Mouse (Mus musculus) adrenal gland, postnatal 25 days (tissue): Measurements from ENCODE around the gene Cmc1. TPM values are rescaled to one million over a fixed set of nuclear protein-coding genes. Genes with fewer than 3 reads are reported as not detected.
"Not testable (repeated sequence)": the region's sequence is repeated elsewhere in the genome, so short reads cannot be mapped to it uniquely, and the experiment has no call there.

Experiments used
- DNase-seq: peaks from one replicate; pipeline ENCODE4 v3.0.0; 2021; ENCODE audit warnings: mixed read lengths
- total RNA-seq: library from RNA; stranded (reverse); gene quantifications from 2 replicates; pipeline ENCODE4 v1.2.3, GENCODE M21; 2021

Cmc1 gene
- total RNA-seq, 1 experiment from 2014 or later: 48.4 TPM

DNA sequence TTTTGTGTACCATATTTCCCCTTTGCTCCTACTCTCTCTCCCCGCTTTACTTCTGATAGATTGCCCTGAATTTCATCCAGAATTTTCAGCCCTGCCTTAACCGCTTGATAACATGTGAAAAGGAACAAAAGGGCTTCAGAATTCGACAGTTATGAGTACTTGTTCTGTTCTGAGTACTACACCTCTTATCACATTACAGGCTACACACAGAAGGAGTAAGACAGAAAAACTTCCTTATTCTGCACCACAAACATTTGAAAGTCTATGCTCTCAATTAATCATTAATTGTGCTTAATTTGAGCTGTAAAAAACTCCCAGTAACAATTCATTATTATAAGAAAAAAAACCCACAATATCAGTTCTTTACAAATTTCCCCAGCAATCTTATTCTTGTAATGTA lies 9.6 kb downstream of the Cmc1 start:
- DNase-seq: not testable (repeated sequence)

DNA sequence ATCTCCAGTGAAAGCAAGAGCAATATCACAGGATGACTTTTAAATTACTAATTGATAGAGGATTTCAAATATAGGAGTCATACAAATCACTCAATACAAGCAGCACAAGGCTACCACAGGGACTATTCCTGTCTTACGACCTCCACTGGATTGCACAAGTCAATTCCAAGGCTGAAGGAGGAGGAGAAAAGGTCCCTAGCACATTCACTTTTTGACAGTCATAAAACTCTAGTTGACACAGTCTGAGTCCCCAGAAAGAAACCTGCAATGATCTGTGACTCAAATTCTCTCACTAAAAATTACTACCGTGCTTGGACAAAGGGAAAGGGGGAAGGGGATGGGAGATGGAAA lies 39.6 kb downstream of the Cmc1 start:
- no peak for DNase-seq

DNA sequence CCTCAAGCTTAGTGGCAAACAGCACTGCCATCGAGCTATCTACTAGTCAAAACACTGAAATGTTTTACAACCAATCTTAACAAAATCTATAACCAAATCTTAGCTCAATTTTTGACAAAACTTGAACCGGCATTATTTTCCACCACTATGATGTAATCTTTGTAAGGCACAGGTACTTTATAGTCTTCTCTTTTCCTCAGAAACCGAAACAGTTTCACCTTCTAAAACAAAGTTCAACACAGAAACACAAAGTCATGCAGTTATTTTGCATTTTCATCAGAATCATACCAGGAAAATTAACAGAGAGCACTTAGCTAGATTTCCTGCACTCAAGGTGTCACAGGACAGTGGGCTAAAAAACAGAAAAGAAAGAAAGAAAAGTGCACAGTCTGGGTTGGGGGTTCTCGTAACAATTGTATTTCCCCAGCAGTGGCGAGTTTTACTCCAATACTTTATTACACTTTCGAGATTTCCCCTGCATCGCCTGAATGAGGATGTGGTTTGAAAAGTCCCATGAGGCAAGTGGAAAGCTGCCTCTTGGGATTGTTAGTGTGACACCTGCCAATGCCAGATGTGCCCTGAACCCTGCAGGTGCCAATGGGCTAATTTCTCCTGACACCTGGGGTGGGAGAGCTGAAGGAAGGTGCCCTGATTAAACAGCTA lies 40.1 kb downstream of the Cmc1 start:
- no peak for DNase-seq

DNA sequence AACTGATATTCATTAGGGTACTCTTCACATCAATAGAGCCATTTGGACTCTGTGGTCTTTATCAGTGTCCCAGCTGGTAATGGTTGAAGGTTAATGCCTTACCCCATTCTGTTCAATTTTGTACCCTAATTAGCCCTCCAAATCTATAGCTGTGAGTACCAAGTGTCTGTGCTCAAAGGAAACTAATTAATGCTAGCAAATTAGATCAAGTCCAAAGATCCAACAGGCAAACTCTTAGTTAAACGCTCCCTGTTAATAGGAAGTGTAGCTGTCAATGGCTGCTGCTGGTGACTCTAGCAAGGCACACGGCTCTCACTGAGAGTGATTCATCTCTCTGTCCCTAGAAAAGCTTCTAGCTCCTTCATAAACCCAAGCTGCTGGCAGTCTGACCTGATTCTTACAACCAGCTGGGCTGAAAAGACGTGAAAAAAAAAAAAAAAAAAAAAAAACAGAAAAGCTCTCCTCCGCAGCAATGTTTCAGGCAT lies 41.4 kb downstream of the Cmc1 start:
- DNase-seq: no peak

DNA sequence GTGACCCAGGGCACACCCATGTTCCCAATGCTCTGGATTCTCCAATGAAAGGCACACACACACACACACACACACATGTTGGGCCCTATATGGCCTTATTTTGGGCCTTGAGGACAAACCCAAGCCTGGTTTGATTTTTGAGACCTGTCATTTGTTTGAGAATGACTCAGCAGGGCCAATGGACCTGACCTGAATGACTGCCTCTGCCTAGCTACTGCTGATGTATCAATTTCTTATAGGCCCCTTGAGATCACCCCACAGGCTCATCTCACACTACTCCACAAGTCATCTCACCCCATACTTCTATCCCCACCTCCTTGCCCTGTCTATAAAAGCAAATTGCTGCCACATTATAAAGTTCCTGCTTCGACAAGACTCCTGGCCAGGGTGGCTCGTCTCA lies 48.2 kb downstream of the Cmc1 start:
- DNase-seq: no peak

DNA sequence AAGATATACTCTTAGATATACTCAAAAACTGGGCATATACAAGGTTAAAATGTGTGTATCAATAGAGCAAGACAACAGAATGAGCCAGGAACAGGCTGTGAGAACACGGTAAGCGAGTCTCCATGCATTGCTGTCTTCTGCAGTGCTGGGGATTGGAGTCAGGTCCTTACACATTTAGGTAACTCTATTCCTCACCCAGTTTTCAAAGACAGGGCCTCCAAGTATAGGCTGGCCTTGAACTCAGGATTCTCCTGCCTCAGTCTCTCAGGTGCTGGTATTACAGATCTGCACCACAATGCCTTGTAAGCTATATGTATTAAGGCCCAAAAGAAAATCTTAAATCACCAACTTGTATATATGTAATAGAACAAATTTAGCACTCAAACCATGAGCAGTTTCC lies 49.5 kb downstream of the Cmc1 start:
- DNase-seq: no peak

DNA sequence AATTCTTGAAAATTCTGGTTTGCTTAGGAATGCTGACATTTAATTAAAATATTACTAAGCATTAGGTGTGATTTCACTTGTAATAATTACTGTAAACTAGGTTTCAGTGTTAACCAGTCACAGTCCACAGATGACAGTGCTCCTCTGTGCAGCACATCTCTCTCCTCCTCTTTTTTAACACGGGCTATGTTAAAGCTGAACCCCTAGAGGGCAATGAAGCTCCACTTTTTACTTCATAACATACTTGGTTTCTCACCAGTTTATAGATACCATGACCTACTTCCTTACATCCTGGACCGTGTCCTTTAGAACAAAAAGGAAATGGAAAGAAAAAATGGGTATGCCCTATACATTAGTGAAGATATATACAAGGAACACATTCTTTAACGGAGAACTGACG lies 50.6 kb downstream of the Cmc1 start:
- DNase-seq: no peak

DNA sequence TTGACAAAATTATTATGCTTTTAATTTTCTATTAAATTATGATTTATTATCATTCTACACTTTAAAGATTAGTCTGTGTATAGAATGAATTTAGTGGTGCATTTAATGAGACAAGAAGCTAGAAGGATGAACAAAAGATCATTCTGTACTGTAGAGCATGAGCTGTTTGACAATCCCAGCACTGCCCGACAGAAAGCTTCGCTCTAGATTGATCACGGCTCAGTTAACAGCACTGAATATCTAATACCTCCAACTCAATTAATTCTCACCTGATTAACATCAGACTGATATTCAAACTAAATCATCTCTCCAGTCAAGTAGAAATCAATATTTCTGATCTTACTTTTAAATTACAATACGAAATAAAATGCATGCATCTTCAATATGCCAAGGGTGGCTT lies 66.1 kb downstream of the Cmc1 start:
- DNase-seq: no peak

DNA sequence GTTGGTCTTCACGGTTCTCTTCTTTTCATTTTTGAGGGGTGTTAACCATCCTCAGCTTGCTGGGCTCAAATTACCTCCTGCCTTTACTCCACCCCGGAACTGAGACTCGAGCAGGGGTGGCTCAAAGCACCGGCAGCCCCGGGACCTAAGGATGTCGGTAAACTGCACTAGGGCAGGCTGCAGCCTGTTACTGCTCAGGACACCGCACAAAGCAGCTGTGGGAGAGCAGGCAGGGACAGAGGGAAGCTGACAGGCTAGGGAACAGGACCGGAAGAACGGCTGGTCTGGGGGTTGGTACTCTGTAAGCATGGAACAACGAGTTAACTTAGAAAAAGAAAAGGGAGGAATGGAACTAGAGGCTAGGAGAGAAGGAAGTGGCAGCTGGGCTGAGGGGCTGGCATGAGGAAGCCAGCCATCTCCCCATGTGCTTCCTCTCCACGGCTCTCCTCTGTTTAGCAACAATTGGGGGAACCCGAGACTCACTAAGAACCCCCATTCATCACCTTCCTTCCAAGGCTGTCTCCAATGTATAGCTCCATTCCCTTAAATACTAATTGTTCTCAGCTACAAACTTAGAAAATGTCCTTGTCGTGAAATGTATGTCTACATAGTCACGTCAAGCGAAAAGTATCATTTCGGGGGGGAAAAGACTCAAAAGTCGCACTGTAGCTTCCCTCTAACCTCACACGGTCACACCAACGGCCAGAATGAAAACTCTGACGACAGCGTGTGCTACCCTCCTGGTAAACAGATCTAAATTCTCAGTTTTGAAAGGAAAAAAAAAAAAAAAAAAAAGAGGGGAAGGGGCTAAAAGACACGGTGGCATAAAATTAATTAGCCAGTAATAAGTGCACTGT lies 67.2 kb downstream of the Cmc1 start:
- no peak for DNase-seq

DNA sequence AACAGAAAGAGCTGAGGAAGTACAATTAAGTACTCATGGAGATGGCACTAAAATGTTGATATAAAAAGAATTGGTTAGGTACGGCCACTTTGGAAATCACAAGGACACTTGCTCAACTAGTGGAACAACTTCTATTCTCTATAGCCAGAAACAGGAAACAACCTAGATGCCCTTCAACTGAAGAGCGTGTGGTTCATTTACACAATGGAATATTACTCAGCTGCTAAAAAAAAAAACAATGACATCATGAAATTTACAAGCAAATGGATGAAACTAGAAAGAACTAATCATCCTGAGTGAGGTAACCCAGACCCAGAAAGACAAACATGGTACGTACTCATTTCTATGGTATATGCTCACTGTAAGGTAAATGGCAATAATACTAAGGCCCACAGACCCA lies 76.6 kb downstream of the Cmc1 start:
- DNase-seq: no peak

DNA sequence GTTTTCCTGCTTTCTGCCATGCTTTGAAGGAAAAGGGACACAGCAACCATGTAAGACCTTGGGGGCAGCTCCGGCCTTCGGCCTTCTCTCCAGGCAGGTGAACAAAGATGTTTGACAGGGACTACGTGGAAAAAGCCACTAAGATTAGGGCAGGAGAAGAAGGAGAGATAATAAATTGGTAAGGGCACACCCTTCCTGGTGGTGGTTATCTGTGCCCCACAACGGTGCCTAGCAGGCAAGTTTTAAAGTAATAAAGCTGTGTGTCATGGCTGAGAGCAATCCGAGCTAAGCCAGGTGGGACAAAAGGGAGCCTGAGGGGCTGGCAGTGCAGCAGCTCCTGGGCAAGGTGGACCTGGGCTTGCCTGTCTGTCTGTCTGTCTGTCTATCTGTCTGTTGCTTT lies 77.9 kb downstream of the Cmc1 start:
- no peak for DNase-seq

DNA sequence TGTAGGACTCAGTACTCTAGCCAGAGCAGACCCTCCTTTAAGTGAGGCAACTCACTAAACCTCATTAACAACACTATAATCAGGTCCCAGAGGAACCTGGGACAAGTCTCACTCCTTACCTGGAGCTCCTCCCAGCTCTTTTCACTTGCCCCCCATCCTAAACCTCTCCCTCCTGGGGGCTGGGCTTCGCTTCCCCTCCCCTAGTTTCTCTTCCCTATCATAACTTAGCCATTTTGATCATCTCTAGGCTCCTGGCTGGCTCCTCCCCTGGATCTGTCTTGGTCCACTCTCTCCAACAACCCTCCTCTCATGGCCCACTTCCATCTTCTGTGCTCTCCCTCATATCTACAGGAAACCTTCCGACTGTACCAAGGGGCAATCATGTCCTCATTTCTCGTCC lies 78.6 kb downstream of the Cmc1 start:
- no peak for DNase-seq

DNA sequence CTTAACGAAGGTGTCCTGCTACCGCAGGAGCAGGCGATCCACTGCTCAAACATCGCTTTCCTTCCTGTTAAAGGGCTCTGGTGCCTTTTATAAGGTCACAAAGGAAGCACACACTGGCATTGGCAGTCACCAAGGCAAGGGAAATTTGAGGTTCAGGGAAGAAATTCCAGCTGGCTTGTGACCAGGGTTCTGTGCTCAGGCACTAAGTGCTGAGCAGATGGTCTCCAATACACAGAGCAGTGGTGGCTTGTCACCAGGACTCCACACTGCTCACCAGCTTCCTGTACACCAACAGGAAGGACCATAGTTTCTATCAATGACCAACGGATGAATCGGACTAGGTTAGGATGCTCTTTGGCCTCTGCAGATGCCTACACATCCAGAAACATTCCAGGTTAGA lies 79.5 kb downstream of the Cmc1 start:
- DNase-seq: no peak

DNA sequence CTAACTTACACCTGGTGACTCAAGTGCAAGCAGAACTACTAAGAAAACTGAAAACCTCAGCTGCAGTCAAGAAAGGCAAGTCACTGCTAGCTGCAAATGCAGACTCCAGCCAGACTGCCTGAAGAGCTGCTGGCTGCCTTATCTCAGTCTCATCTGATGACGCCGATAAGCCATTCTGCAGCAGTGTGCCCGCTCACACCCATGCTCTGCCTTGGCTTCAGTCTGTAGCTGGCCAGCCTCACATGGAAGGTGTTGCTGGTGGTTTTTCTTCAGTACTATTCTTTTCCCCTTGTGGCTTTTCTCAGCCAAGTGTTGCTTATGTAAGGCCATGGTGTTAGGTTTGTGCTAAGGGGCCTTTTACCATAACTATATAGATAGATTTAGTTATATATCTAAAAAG lies 90.9 kb downstream of the Cmc1 start:
- DNase-seq: no peak

DNA sequence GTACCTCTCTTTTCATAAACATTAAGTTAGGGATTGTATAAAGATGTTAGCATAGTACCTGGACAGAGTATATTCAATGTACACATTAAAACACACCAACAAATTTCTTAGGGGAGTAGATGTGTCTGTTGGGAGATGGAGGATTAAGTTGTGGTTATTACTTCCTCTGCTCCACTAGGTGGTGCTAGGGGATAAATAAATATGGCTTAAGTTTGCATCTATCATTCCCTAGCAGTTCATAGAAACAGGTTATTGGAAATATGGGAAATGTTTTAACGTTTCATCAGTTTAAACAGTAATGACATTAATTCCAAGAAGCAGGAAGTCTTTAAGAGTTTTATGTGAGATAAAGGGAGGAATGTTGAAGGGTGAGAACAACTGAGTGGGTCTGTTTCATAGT lies 96.7 kb downstream of the Cmc1 start:
- DNase-seq: no peak

DNA sequence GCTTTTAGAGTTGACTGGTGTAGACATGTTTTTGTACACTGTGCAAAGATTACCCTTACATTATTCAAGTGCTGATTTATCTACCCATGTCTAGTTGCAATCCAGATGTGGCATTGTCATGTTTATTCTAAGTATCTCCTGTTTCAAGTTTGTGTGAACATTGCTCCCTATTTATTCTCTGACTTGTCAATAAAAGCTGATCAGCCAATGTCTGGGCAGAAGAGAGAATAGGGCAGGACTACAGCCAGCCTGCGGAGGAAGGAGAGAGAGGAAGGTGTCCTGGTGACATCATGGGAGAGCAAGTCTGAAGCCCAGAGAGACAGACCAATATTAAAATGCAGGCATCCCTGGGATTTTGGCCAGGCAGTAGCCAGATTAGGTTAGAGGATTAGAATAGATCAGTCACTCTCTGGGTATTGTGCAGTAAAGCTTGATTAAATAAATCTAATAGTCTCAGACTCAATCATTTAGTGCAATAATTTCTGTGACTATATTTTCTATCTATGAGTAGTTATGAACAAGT lies 104.9 kb downstream of the Cmc1 start:
- DNase-seq: no peak

DNA sequence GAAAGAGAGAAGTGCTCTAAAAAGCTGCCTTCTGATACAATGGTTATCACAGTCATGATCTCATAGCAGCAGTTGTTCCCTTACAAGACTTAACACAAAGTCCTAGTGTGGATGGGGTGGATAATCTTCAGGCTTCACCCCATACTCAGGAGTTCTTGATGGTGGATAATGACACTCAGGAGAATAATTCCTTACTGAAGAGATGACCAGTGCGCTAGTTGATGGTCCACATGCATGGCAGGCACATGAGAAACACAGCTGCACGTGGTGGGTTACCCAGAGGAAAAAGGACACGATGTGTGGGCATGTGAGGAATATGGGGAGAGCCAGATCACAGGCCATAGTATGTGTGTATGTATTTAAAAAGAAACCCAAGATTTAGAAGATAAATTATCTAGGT lies 106.4 kb downstream of the Cmc1 start:
- no peak for DNase-seq

DNA sequence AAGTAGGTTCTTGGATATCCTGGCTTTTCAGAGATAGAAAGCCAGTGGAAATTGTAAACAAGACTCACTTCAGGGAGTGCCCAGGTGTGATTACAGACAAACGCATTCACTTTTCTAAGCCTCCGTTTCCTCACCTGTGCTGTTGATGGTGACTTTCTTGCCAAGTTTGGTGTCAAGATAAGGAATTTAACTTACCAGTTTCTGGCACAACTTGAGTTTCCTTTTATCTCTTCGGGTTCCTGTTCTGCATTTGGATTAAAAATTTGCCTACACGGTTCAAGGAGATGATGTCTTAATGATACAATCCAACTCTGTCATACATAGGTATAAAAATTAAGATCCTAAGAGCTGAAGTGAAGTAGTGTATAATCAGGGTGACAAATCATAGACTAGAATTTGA lies 107.2 kb downstream of the Cmc1 start:
- no peak for DNase-seq

DNA sequence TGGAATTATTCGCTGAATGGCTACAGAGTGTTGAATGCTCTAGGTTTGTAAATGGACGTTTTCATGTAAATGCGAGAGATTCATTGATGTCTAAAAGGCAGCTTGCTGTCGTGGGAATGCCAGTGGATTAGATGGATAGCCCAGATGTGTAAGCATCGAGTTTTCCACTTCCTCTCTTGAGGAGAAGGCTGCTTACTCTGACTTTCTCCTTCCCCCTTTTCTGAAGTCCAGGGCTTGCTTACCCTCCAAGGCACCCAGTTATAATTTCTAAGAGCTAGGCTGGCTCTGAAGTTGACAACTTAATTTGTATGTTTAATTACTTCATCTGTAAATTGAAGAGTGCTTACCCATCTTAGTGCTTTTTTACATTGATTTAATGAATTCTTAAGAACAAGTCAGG lies 108.3 kb downstream of the Cmc1 start:
- DNase-seq: no peak

DNA sequence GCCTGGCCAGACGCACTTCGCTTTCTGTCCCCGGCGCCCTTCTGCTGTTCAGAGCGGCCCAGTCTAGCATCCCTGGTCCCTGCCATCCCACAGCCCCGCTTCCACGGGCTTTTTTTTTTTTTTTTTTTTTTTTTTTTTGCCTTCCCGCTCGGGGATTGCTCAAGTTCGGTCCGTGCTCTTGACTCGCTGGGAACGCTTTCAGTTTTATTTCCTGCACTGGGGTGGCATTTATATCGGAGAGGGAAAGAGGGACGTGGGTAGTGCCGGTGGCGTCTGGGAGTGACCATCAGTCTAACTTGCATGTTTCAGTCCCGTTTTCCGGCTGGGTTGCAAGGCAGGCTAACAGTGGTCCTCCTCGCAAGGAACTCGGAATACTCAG lies 109.0 kb downstream of the Cmc1 start:
- DNase-seq: no peak

DNA sequence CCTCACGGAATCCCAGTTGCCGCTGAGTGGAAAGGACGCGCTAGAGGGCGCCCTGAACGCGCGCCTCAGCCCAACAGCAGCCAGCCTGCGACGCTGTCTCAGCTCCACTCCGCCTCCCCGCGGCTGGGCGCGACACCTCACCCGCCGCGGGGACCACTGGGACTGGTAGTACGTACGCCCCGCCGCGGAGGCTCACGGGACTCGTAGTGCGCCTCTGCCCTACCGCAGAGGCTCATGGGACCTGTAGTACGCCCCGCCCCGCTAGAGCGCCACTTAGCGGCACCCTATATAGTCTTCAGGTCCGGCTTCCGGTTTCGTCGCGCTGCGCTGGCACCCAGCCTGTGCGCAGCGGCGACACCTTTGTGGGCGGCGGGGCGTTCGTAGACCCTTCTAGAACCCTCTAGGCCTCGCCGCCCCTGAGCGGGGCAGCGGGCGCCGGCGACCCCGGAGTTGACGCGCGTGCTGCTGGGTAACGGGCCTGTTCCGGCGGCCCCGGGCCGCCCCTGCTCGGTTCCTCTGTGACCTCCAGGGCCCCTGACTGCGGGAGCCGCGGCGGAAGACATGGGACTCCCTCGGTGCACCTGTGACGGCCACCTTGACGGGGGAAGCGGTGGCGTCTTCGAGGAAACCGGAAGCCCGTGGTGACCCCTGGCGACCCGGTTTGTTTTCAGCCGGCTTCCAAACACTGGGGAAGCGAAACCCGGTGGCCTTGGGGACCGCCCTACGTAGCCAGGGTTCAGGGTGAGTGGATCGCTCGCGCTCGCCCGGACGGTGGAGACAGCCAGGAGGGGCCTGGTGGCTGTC lies 109.6 kb downstream of the Cmc1 start, which contains the start of gene Azi2:
Azi2 (plus strand) TSS at position 282 of the 804 bp plus-strand sequence.
- peak; percentile 98 for DNase-seq

DNA sequence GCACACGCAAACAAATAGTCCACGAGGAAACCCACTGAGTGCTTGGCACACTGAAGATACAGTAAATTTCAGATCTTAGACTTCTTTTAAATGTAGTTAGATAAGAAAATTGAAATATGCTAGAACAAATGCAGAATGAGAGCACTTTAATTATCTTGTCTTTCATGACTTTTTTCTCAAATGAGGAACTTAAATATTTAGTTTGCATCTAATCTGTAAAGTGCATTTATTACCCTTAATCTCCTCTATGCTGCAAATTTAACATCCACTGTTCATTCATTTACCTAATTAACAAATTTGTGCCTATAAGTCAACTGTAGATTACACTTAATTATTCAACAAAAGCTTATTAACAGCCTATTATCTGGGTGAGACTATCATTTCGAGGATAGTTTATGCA lies 115.0 kb downstream of the Cmc1 start:
- DNase-seq: no peak

DNA sequence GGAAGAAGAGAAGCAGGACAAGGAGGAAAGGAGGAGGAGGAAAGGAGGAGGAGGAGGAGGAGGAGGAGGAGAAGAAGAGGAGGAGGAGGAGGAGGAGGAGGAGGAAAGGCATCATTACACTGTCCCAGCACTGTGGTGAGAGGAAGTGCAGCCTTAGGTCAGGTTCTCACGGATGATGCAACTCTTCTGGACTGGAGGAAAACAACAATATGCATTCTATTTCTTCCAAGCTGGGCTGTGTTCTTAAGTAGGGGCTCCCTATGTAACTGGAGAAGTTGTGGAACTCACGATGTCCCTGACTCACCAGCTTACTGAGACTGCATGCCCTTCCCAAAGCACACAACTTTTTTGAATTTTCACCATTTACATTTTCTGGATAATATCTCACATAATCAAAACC lies 118.3 kb downstream of the Cmc1 start:
- DNase-seq: no peak
